Mouse (Mus musculus) brown adipose tissue, adult 24 weeks (tissue): ENCODE data around the gene Vdac1. TPM values are rescaled to one million over a fixed set of nuclear protein-coding genes. Genes with fewer than 3 reads are reported as not detected.

Source experiments
- H3K27ac ChIP-seq: fragments of 200-500 bp; replicated peaks from 2 replicates; pipeline ENCODE4 v1.5.1; 2012; ENCODE audit warnings: low read depth, mild to moderate bottlenecking, low read length
- H3K4me1 ChIP-seq: fragments of 200-500 bp; 2 replicates; pipeline ENCODE4 v1.6.1; 2012; ENCODE audit warnings: low read length, mixed read lengths; ENCODE audit not compliant: control insufficient read depth, insufficient read depth, insufficient read length
- H3K4me3 ChIP-seq: fragments of 200-500 bp; 2 replicates; pipeline ENCODE4 v1.5.1; 2012; ENCODE audit warnings: low read depth, mild to moderate bottlenecking, low read length, moderate library complexity; ENCODE audit not compliant: insufficient read depth
- polyA plus RNA-seq: library from polyadenylated mRNA; stranded (reverse); fragments of >200 nt; gene quantifications from 2 replicates; pipeline ENCODE4 v1.2.4, GENCODE M21; 2012; ENCODE audit not compliant: missing spikeins, insufficient read depth, insufficient read length

The Vdac1 gene
- polyA plus RNA-seq, 1 experiment = 336 TPM

GRCm38 (mm10) chr11:52339098-52339497 is 21.6 kb upstream of the Vdac1 start:
- Histone ChIP-seq H3K4me3 (no peak overlapping the region), H3K27ac (no peak overlapping the region), H3K4me1 (peaks cover 2% of the 10 kb centered on the region; the same call in 1 of the 2 replicates)

GRCm38 (mm10) chr11:52339512-52339911 is 21.1 kb upstream of the Vdac1 start:
- Histone ChIP-seq H3K4me1 (peaks cover 2% of the 10 kb centered on the region; the same call in 1 of the 2 replicates), H3K27ac (no peak overlapping the region), H3K4me3 (no peak overlapping the region)

GRCm38 (mm10) chr11:52340123-52340864 is 20.4 kb upstream of the Vdac1 start:
- no peak overlapping the region for H3K4me3 ChIP-seq
- H3K4me1 ChIP-seq = peaks cover 2% of the 10 kb centered on the region; the same call in 1 of the 2 replicates
- no peak overlapping the region for H3K27ac ChIP-seq

GRCm38 (mm10) chr11:52341001-52341400 is 19.7 kb upstream of the Vdac1 start:
- Histone ChIP-seq H3K27ac (no peak overlapping the region), H3K4me3 (no peak overlapping the region), H3K4me1 (peaks cover 2% of the 10 kb centered on the region; the same call in 1 of the 2 replicates)

GRCm38 (mm10) chr11:52341476-52341875 is 19.2 kb upstream of the Vdac1 start:
- peaks cover 2% of the 10 kb centered on the region; the same call in 1 of the 2 replicates for H3K4me1 ChIP-seq
- no peak overlapping the region for H3K27ac ChIP-seq
- H3K4me3 ChIP-seq = no peak overlapping the region

- H3K4me1 ChIP-seq = peaks cover 2% of the 10 kb centered on the region; the same call in 1 of the 2 replicates
- no peak overlapping the region for H3K27ac ChIP-seq
- H3K4me3 ChIP-seq = no peak overlapping the region
Measured at GRCm38 (mm10) chr11:52342296-52342695, 18.4 kb upstream of the Vdac1 start.

DNA sequence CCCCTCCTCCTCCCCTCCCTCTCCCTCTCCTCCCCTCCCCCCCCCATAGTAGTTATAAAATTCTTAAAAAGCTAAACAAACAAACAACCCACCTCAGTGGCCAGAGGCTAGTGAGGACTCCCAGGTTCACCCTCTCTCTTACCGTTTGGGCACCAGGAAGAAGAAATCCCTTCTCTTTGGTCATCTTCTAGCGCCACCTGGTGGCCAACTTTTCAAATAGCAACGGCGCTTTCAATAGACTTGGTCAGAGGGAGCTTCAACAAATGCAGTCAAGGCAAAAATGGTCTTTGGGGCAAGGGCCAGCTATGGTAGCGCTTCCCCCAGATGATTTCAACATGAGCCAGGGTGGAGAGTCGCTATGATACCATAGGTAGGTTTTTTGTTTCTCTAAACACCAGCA is 17.5 kb upstream of the Vdac1 start:
- Histone ChIP-seq H3K27ac (no peak overlapping the region), H3K4me1 (no peaks in the 10 kb centered on the region), H3K4me3 (no peak overlapping the region)

DNA sequence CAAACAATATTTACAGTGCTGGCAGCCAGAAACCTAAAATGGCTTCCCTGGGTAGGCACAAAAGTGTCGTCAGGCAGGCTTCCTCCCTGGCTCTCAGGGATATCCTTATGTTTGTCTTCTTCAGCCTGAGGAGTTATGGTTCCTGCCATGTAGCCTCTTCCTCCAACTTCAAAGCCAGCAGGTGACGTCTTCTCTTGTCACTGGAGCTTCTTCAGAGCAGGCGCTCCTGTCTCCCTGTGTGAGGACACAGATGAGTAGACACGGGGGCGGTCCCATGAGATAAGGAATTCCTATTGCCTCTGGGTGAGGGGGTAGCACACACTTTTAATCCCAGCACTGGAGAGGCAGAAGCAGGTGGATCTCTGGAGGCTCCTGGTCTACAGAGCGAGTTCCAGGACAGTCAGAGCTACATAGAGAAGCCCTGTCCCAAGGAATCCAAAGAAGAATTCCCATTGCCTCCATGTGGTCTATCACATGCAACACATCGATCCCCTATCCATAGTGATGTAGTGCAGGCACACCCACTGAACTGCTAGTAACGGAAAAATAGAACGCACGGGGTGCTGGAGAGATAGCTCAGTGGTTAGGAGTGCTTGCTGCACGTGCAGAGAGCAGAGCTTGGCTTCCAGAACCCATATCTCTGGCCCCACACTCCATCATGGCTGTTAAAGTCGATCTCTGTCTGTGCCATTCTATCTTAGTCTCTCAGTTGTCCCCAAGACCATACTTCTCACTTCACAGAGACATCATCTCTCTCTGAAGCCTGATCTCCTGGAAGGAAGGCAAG is 15.5 kb upstream of the Vdac1 start:
- Histone ChIP-seq H3K4me3 (no peak overlapping the region), H3K4me1 (no peaks in the 10 kb centered on the region), H3K27ac (no peak overlapping the region)

DNA sequence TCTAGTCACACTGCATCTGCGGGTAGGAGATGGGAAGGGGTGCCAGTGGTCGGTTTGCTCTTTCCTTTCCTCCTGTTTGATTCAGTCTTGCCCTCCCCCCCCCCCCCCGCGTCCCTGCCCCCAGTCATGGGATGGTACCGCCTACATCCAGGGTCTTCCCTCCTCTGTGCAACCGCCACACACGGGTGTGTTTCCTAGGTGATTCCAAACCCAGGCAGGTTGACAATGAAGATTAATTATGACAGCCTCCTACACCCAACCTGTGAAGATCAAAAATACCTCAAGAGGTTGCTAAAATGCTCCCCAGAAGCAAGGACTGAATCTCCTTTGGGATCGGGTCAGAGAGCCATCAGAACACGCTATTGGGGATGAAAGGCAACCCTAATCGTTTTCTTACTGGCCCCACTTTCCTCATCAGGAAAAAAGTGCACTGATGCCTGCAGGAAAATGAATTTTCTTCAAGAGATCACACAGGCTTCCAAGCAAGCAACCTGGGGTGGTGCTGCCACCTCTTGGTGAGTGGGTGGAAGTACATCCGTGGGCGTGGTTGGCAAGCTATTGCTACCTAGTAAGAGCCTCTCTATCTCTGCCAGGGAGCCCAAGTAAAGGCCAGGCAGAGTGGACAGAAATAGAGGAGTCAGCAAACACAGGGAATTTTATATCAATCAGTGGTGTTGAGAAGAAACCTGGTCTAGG is 14.6 kb upstream of the Vdac1 start:
- Histone ChIP-seq H3K4me3 (peak overlapping the region; percentile 31), H3K4me1 (no peaks in the 10 kb centered on the region), H3K27ac (no peak overlapping the region)

GRCm38 (mm10) chr11:52346635-52347005 is 14.0 kb upstream of the Vdac1 start:
- H3K4me1 ChIP-seq = no peaks in the 10 kb centered on the region
- no peak overlapping the region for H3K27ac ChIP-seq
- H3K4me3 ChIP-seq = peak overlapping the region; percentile 31

- Histone ChIP-seq H3K27ac (no peak overlapping the region), H3K4me3 (no peak overlapping the region), H3K4me1 (no peaks in the 10 kb centered on the region)
Measured at GRCm38 (mm10) chr11:52348156-52348555, 12.5 kb upstream of the Vdac1 start.

DNA sequence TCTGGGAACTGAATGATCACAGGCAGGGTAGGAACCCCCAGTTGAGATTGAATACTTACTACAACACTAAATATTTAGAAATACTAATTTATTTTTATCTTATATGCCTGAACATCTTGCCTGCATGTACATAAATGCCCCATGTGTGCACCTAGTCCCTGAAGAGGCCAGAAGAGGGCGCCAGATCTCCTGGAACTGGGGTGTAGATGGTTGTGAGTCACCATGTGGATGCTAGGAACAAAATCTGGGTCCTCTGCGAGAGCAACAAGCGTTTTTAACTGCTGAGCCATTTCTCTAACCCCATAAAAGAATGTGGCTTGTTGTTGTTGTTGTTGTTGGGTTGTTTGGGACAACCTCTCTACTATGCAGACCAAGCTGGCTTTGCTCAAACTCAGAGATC is 11.9 kb upstream of the Vdac1 start:
- H3K4me3 ChIP-seq = no peak overlapping the region

DNA sequence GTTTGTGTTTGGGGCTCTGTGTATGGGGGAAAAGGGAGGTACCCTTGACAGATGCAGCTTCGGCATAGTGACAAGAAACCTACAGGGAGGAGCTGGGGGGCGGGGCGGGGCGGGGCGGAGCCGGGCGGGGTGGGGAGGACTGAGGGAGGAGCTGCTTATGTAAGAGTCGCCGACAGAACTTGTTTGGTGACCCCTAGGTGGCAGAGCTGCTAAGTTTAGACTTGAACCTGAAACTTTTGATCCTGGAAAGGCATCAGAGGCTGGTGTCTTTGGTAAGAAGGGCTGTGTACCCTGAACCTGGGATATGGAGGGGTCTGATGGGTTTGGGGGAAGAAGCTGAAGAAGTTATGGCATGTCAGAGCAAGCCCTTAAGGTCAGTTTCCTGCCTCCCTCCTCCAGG is 9.7 kb upstream of the Vdac1 start:
- H3K27ac ChIP-seq = no peak overlapping the region
- H3K4me1 ChIP-seq = no peaks in the 10 kb centered on the region
- H3K4me3 ChIP-seq = no peak overlapping the region

More for the DNA sequence above, 11.9 kb upstream of the Vdac1 start:
- H3K27ac ChIP-seq = no peak overlapping the region
- no peaks in the 10 kb centered on the region for H3K4me1 ChIP-seq

GRCm38 (mm10) chr11:52352271-52352670 is 8.4 kb upstream of the Vdac1 start:
- Histone ChIP-seq H3K4me1 (no peaks in the 10 kb centered on the region), H3K27ac (no peak overlapping the region), H3K4me3 (no peak overlapping the region)

DNA sequence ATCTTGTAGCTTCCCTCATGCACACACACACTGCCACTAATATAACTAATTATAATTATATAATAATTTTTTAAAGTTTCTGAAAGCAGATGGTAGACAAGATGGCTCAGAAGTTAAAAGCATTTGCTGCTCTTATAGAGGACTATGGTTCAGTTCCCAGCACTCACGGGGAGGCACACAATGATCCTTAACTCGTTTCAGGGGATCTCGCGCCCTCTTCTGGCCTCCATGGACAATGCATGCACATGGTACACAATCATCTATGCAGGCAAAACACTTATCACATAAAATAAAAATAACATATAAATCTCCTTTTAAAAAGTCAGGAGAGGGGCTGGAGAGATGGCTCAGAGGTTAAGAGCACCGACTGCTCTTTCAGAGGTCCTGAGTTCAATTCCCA is 6.0 kb upstream of the Vdac1 start:
- no peak overlapping the region for H3K27ac ChIP-seq
- no peak overlapping the region for H3K4me3 ChIP-seq
- H3K4me1 ChIP-seq = peaks cover 1% of the 10 kb centered on the region; the same call in 1 of the 2 replicates
